Mouse (Mus musculus): ENCODE measurements around the gene Cacna2d4. TPM values are rescaled to one million over a fixed set of nuclear protein-coding genes. Genes with fewer than 3 reads are reported as not detected.

Gene Cacna2d4
- polyA plus RNA-seq, 1 experiment, result 34.8 TPM

DNA sequence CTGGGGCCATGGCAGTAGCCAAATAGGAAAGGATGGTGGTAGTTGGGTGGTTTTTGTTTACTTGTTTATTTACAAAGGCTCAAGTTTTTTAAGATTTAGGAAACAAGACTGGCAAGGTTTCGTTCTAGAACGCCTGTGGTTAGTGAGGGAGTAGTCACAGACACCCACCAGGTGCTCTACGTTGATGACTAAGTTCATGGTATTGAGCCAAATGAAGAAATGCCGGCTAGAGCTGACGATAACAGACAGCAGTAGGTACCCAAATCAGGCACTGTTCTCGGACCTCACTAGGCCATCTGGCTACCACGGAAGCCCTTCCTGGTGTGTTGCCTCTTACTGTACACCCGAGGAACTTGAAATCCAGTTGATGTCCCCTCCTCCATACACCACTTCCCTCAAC, 9.3 kb upstream of the Cacna2d4 start:
- no peak overlapping the region for H3K27ac ChIP-seq (ENCODE audit: control insufficient read depth, insufficient read depth, low read length)
- H3K4me1 ChIP-seq (replicated peaks; ENCODE audit: control insufficient read depth, insufficient read depth, low read length), result no peaks in the 10 kb centered on the region
- no peak for TF ChIP-seq CTCF (IDR thresholded peaks at IDR 0.05; ENCODE audit: borderline replicate concordance, control insufficient read depth, extremely low read depth, insufficient read depth, low read length, poor library complexity)
- no peak for DNase-seq
- H3K4me3 ChIP-seq (ENCODE audit: control insufficient read depth, insufficient read depth, low read length), result no peak overlapping the region
- H3K27me3 ChIP-seq (ENCODE audit: control insufficient read depth, insufficient read depth, low read length), result no peaks in the 10 kb centered on the region
- no peaks in the 10 kb centered on the region for H3K36me3 ChIP-seq (ENCODE audit: control insufficient read depth, insufficient read depth, low read length)
- 91% methylated on average over 8 of the region's 8 CpGs for WGBS

DNA sequence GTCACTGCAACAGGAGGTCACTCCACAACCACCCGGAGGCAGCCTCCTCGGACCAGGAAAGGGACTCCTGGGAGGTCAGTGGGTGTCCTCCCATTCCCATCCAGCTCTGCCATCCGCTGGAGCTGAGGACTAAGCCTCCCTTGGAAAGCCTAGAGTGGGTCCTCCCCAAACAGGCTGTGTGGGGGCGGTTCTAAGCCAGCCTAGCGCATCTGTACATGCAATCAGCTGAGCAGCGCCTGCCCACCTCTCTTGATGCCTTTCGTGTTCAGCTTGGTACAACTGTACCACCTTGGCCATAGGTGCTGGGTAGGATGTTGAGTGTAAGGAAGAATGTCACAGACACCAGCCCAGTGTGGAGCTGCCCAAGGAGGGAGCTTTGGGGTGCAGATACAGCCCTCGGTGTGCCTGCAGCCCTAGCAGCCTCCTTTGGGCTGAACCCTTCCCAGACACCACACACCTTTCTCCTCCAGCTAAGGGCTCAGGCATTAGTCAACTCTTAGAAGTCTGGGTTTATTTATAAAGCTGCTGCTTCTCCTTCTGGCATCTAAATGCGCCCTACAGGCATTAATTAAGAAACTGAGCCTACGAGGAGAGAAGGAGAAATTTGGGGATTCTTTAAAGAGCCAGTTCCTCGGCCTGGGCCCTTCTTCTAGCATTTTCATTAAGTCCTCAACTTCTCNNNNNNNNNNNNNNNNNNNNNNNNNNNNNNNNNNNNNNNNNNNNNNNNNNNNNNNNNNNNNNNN, 7.3 kb upstream of the Cacna2d4 start:
- H3K4me3 ChIP-seq (ENCODE audit: control insufficient read depth, insufficient read depth, low read length), result no peak overlapping the region
- H3K27me3 ChIP-seq (ENCODE audit: control insufficient read depth, insufficient read depth, low read length), result no peaks in the 10 kb centered on the region
- no peak for DNase-seq
- TF ChIP-seq CTCF (IDR thresholded peaks at IDR 0.05; ENCODE audit: borderline replicate concordance, control insufficient read depth, extremely low read depth, insufficient read depth, low read length, poor library complexity), result no peak
- no peak for TF ChIP-seq POLR2A (IDR thresholded peaks at IDR 0.05; ENCODE audit: control insufficient read depth, extremely low read depth, insufficient read depth, low read length, poor library complexity)
- no peaks in the 10 kb centered on the region for H3K36me3 ChIP-seq (ENCODE audit: control insufficient read depth, insufficient read depth, low read length)
- WGBS, result 90% methylated on average over 11 of the region's 11 CpGs
- H3K27ac ChIP-seq (ENCODE audit: control insufficient read depth, insufficient read depth, low read length), result no peak overlapping the region
- no peaks in the 10 kb centered on the region for H3K4me1 ChIP-seq (replicated peaks; ENCODE audit: control insufficient read depth, insufficient read depth, low read length)

DNA sequence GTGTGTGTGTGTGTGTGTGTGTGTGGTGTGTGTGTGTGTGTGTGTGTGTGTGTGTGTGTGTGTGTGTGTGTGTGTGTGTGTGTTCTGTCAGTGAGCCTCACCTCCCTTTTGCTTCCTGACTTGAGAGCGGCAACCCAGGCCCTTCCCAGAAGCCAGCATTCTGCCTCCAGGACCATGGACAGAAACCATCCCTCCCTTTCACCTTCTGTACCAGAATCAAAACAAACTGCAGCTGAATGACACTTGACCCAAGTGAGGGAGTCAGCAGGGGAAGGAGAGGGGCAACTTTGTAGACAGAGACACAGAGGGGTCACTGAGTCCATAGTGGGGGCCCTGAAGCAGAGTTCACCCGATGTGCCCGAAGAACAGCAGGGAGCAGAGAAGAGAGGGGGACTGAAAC, 3.3 kb upstream of the Cacna2d4 start:
- Histone ChIP-seq H3K27me3 (ENCODE audit: control insufficient read depth, insufficient read depth, low read length) (no peaks in the 10 kb centered on the region), H3K4me3 (ENCODE audit: control insufficient read depth, insufficient read depth, low read length) (no peak overlapping the region), H3K4me1 (replicated peaks; ENCODE audit: control insufficient read depth, insufficient read depth, low read length) (no peaks in the 10 kb centered on the region), H3K36me3 (ENCODE audit: control insufficient read depth, insufficient read depth, low read length) (no peaks in the 10 kb centered on the region), H3K27ac (ENCODE audit: control insufficient read depth, insufficient read depth, low read length) (no peak overlapping the region)
- TF ChIP-seq POLR2A (IDR thresholded peaks at IDR 0.05; ENCODE audit: control insufficient read depth, extremely low read depth, insufficient read depth, low read length, poor library complexity), result no peak
- no peak for TF ChIP-seq CTCF (IDR thresholded peaks at IDR 0.05; ENCODE audit: borderline replicate concordance, control insufficient read depth, extremely low read depth, insufficient read depth, low read length, poor library complexity)
- 54% methylated on average over 3 of the region's 3 CpGs for WGBS
- no peak for DNase-seq

DNA sequence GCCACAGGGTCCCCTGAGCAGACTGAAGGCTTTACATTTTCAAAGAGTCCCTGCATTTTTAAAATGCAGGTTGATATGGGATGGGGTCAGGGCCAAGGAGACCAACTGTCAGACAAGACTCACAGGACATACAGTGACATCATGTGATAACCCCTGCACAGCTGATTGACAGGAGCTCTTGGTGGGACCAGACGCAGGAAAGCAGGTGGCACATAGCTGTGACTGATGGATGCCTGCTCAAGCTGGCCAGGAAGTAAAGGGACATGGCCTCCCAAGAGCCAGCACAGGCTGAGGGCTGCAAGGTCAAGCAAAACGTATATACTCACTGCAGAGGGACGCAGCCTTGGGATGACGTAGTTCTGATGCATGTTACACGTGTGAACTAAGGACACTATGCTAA, 885 bp upstream of the Cacna2d4 start:
- H3K27ac ChIP-seq (ENCODE audit: control insufficient read depth, insufficient read depth, low read length), result no peak overlapping the region
- no peak for DNase-seq
- no peak overlapping the region for H3K4me3 ChIP-seq (ENCODE audit: control insufficient read depth, insufficient read depth, low read length)
- WGBS, result 85% methylated on average over 5 of the region's 5 CpGs
- no peaks in the 10 kb centered on the region for H3K4me1 ChIP-seq (replicated peaks; ENCODE audit: control insufficient read depth, insufficient read depth, low read length)
- H3K36me3 ChIP-seq (ENCODE audit: control insufficient read depth, insufficient read depth, low read length), result no peaks in the 10 kb centered on the region
- no peaks in the 10 kb centered on the region for H3K27me3 ChIP-seq (ENCODE audit: control insufficient read depth, insufficient read depth, low read length)
- TF ChIP-seq CTCF (IDR thresholded peaks at IDR 0.05; ENCODE audit: borderline replicate concordance, control insufficient read depth, extremely low read depth, insufficient read depth, low read length, poor library complexity) (no peak), POLR2A (IDR thresholded peaks at IDR 0.05; ENCODE audit: control insufficient read depth, extremely low read depth, insufficient read depth, low read length, poor library complexity) (no peak)

- Histone ChIP-seq H3K4me1 (replicated peaks; ENCODE audit: control insufficient read depth, insufficient read depth, low read length) (no peaks in the 10 kb centered on the region), H3K27me3 (ENCODE audit: control insufficient read depth, insufficient read depth, low read length) (no peaks in the 10 kb centered on the region), H3K36me3 (ENCODE audit: control insufficient read depth, insufficient read depth, low read length) (no peaks in the 10 kb centered on the region), H3K4me3 (ENCODE audit: control insufficient read depth, insufficient read depth, low read length) (no peak overlapping the region), H3K27ac (ENCODE audit: control insufficient read depth, insufficient read depth, low read length) (no peak overlapping the region)
- 81% methylated on average over 8 of the region's 8 CpGs for WGBS
- TF ChIP-seq CTCF (IDR thresholded peaks at IDR 0.05; ENCODE audit: borderline replicate concordance, control insufficient read depth, extremely low read depth, insufficient read depth, low read length, poor library complexity) (no peak), POLR2A (IDR thresholded peaks at IDR 0.05; ENCODE audit: control insufficient read depth, extremely low read depth, insufficient read depth, low read length, poor library complexity) (no peak)
- DNase-seq, result no peak
These were observed 1.2 kb downstream of the Cacna2d4 start for GRCm38 (mm10) chr6:119237427-119237989.

DNA sequence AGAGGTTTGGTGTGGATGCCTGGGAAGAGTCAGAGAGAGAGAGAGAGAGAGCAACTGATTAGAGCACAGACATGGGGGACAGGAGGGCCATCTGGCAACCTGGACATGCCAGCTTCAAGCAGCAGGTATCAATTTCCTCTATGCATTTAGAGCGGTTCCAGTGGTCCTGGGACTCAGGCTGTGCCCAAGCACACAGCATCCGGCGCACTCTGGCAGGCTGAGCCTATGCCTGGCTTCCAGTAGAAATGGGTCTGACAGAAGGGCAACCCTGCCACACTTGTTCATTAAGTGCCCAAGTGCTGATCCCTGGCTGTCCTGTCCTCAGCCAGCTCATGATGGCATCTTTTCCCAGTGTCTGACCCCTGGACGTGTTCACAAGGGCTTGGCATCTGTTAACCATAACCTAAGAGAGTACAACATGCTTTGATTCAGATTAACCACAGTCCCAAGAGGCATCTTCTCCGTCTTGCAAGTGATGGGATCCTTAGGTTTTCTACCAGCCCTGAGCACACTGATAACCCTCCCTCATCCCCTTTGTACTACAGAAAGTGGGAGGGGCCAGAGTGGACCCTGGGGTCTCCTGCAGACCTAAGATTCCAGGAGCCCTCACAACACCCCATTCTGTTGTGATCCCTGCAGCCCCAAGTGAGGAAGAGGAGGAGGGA, 3.1 kb downstream of the Cacna2d4 start:
- H3K4me1 ChIP-seq (replicated peaks; ENCODE audit: control insufficient read depth, insufficient read depth, low read length), result no peaks in the 10 kb centered on the region
- 82% methylated on average over 5 of the region's 5 CpGs for WGBS
- no peaks in the 10 kb centered on the region for H3K27me3 ChIP-seq (ENCODE audit: control insufficient read depth, insufficient read depth, low read length)
- H3K36me3 ChIP-seq (ENCODE audit: control insufficient read depth, insufficient read depth, low read length), result no peaks in the 10 kb centered on the region
- H3K4me3 ChIP-seq (ENCODE audit: control insufficient read depth, insufficient read depth, low read length), result no peak overlapping the region
- no peak overlapping the region for H3K27ac ChIP-seq (ENCODE audit: control insufficient read depth, insufficient read depth, low read length)
- DNase-seq, result no peak
- TF ChIP-seq CTCF (IDR thresholded peaks at IDR 0.05; ENCODE audit: borderline replicate concordance, control insufficient read depth, extremely low read depth, insufficient read depth, low read length, poor library complexity) (no peak), POLR2A (IDR thresholded peaks at IDR 0.05; ENCODE audit: control insufficient read depth, extremely low read depth, insufficient read depth, low read length, poor library complexity) (no peak)
